Mouse (Mus musculus): Measurements from ENCODE around the gene Foxl1. TPM values are rescaled to one million over a fixed set of nuclear protein-coding genes. Genes with fewer than 3 reads are reported as not detected.

Gene Foxl1
- polyA plus RNA-seq, 1 experiment from 2014 or later: 6.5 TPM

GRCm38 (mm10) chr8:121084210-121084951 is 43.4 kb upstream of the Foxl1 start, which contains the start of gene Foxf1:
TSS of gene Foxf1 (plus strand) at chr8:121084386.
- ATAC-seq (ENCODE audit: low FRiP score, low TSS enrichment): peak; percentile 46
- under 1% methylated on average over 58 of the region's 83 CpGs for WGBS

DNA sequence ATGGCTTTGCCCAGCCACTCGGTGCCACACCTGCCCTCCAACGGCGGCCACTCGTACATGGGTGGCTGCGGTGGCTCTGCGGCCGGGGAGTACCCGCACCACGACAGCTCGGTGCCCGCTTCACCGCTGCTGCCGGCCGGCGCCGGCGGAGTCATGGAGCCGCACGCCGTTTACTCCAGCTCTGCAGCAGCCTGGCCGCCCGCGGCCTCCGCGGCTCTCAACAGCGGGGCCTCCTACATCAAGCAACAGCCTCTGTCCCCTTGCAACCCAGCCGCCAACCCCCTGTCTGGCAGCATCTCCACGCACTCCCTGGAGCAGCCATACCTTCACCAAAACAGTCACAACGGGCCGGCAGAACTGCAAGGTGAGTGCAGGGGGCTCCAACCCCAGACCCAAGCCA is 42.7 kb upstream of the Foxl1 start:
- H3K36me3 ChIP-seq (ENCODE audit: insufficient read depth, low read length): no peaks in the 10 kb centered on the region
- 4% methylated on average over 30 of the region's 30 CpGs for WGBS
- no peak overlapping the region for H3K27ac ChIP-seq (ENCODE audit: low read length)
- no peak for ATAC-seq (ENCODE audit: low FRiP score, low TSS enrichment)
- peaks cover 32% of the 10 kb centered on the region for H3K4me1 ChIP-seq (ENCODE audit: insufficient read depth, low read length)
- peak overlapping the region; percentile 50 for H3K4me3 ChIP-seq (ENCODE audit: low read length)
- no peaks in the 10 kb centered on the region for H3K9me3 ChIP-seq (ENCODE audit: low read length)
- H3K27me3 ChIP-seq (ENCODE audit: insufficient read depth, low read length): peaks cover 100% of the 10 kb centered on the region
- peak overlapping the region; percentile 42; the same call in 1 of the 2 replicates for H3K9ac ChIP-seq (replicated peaks; ENCODE audit: low read length)
- H3K4me2 ChIP-seq (replicated peaks; ENCODE audit: low read depth, low read length): peak overlapping the region; percentile 77

More at GRCm38 (mm10) chr8:121084210-121084951, 43.4 kb upstream of the Foxl1 start, which contains the start of gene Foxf1:
- H3K27ac ChIP-seq (ENCODE audit: low read length): no peak within 1 kb of the TSS
- H3K4me2 ChIP-seq (replicated peaks; ENCODE audit: low read depth, low read length): peak within 1 kb of the TSS; percentile 77
- H3K9ac ChIP-seq (replicated peaks; ENCODE audit: low read length): peak within 1 kb of the TSS; percentile 42
- no peaks in the 10 kb centered on the region for H3K36me3 ChIP-seq (ENCODE audit: insufficient read depth, low read length)
- peak within 1 kb of the TSS; percentile 50 for H3K4me3 ChIP-seq (ENCODE audit: low read length)
- H3K27me3 ChIP-seq (ENCODE audit: insufficient read depth, low read length): peaks cover 100% of the 10 kb centered on the region
- H3K9me3 ChIP-seq (ENCODE audit: low read length): no peaks in the 10 kb centered on the region
- H3K4me1 ChIP-seq (ENCODE audit: insufficient read depth, low read length): peaks cover 30% of the 10 kb centered on the region

DNA sequence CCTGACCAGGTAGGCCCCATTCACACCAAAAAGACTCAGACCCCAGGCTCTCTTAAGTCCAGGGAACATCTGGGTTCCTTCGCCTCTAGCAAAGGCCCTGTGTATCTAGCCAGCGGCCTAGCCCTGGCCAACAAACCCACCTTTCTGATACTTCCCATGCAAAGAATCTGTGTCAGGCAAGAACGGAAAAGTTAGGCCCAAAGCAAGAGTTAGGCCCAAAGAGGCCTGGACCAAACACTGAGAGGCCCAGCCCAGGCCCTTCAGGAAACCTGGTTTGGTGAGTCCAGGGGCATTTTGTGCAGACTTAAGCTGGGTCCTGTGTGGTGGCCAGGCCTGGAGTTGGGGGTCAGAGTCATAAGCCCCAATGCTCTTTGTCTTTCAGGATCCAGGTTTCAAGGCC is 42.2 kb upstream of the Foxl1 start:
- Histone ChIP-seq H3K9ac (replicated peaks; ENCODE audit: low read length) (peak overlapping the region; percentile 42; the same call in 1 of the 2 replicates), H3K9me3 (ENCODE audit: low read length) (no peaks in the 10 kb centered on the region), H3K27ac (ENCODE audit: low read length) (no peak overlapping the region), H3K4me1 (ENCODE audit: insufficient read depth, low read length) (peaks cover 32% of the 10 kb centered on the region), H3K27me3 (ENCODE audit: insufficient read depth, low read length) (peaks cover 100% of the 10 kb centered on the region), H3K4me2 (replicated peaks; ENCODE audit: low read depth, low read length) (no peak overlapping the region), H3K36me3 (ENCODE audit: insufficient read depth, low read length) (no peaks in the 10 kb centered on the region), H3K4me3 (ENCODE audit: low read length) (peak overlapping the region; percentile 50; the same call in 1 of the 2 replicates)
- ATAC-seq (ENCODE audit: low FRiP score, low TSS enrichment): no peak
- WGBS: 81% methylated on average over 3 of the region's 3 CpGs

GRCm38 (mm10) chr8:121086004-121086900 is 41.5 kb upstream of the Foxl1 start:
- Histone ChIP-seq H3K36me3 (ENCODE audit: insufficient read depth, low read length) (no peaks in the 10 kb centered on the region), H3K9me3 (ENCODE audit: low read length) (no peaks in the 10 kb centered on the region), H3K27ac (ENCODE audit: low read length) (no peak overlapping the region), H3K4me1 (ENCODE audit: insufficient read depth, low read length) (peaks cover 29% of the 10 kb centered on the region), H3K9ac (replicated peaks; ENCODE audit: low read length) (no peak overlapping the region), H3K4me2 (replicated peaks; ENCODE audit: low read depth, low read length) (no peak overlapping the region), H3K4me3 (ENCODE audit: low read length) (peak overlapping the region; percentile 50; the same call in 1 of the 2 replicates), H3K27me3 (ENCODE audit: insufficient read depth, low read length) (peaks cover 100% of the 10 kb centered on the region)
- ATAC-seq (ENCODE audit: low FRiP score, low TSS enrichment): no peak
- WGBS: 31% methylated on average over 19 of the region's 19 CpGs

GRCm38 (mm10) chr8:121088281-121088680 is 39.5 kb upstream of the Foxl1 start:
- Histone ChIP-seq H3K9ac (replicated peaks; ENCODE audit: low read length) (no peak overlapping the region), H3K4me1 (ENCODE audit: insufficient read depth, low read length) (peaks cover 21% of the 10 kb centered on the region), H3K36me3 (ENCODE audit: insufficient read depth, low read length) (no peaks in the 10 kb centered on the region), H3K4me3 (ENCODE audit: low read length) (no peak overlapping the region), H3K27me3 (ENCODE audit: insufficient read depth, low read length) (peaks cover 98% of the 10 kb centered on the region), H3K27ac (ENCODE audit: low read length) (no peak overlapping the region), H3K4me2 (replicated peaks; ENCODE audit: low read depth, low read length) (no peak overlapping the region), H3K9me3 (ENCODE audit: low read length) (no peaks in the 10 kb centered on the region)
- 7% methylated on average over 8 of the region's 8 CpGs for WGBS
- ATAC-seq (ENCODE audit: low FRiP score, low TSS enrichment): no peak

DNA sequence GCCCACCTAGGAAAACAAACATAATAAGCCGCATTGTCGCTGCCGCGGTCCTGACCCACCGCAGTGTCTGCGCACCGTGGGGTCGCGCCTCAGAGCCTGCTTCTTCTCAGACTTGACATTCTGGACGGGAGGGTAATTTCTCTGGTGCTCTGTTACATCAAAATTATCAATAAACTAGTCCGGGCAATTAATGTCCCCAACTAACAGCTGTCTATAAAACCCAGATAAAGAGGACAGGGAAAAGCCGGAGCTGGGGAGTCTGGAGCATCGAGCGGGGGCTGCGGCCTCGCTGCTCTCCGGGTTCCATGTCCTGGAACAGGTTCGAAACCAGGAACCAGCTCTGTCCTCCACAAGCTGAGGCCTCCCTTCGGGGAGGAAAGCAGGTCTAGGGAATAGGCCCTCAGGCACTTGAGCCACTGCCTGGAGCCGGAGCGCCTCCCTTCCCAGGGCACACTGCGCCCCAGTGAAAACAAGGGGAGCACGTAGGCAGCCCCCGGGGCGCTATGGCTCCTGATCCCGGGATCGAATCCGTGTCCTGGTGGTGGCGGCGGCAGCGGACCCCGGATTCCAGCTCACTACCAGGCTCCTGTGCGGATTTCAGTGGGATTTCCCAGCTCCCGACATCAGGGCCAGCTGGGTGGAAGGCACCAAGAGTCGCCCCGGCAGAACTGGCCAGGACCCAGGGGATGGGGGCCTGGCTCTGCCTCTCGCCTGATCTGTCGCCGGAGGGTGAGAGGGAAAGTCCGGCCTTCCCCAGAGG is 38.7 kb upstream of the Foxl1 start:
- ATAC-seq (ENCODE audit: low FRiP score, low TSS enrichment): no peak
- WGBS: 3% methylated on average over 40 of the region's 40 CpGs
- H3K9me3 ChIP-seq (ENCODE audit: low read length): no peaks in the 10 kb centered on the region
- H3K4me2 ChIP-seq (replicated peaks; ENCODE audit: low read depth, low read length): no peak overlapping the region
- H3K4me3 ChIP-seq (ENCODE audit: low read length): peak overlapping the region; percentile 2; the same call in 1 of the 2 replicates
- no peak overlapping the region for H3K9ac ChIP-seq (replicated peaks; ENCODE audit: low read length)
- H3K4me1 ChIP-seq (ENCODE audit: insufficient read depth, low read length): peaks cover 16% of the 10 kb centered on the region; the same call in 1 of the 2 replicates
- peaks cover 97% of the 10 kb centered on the region for H3K27me3 ChIP-seq (ENCODE audit: insufficient read depth, low read length)
- H3K36me3 ChIP-seq (ENCODE audit: insufficient read depth, low read length): no peaks in the 10 kb centered on the region
- H3K27ac ChIP-seq (ENCODE audit: low read length): no peak overlapping the region

DNA sequence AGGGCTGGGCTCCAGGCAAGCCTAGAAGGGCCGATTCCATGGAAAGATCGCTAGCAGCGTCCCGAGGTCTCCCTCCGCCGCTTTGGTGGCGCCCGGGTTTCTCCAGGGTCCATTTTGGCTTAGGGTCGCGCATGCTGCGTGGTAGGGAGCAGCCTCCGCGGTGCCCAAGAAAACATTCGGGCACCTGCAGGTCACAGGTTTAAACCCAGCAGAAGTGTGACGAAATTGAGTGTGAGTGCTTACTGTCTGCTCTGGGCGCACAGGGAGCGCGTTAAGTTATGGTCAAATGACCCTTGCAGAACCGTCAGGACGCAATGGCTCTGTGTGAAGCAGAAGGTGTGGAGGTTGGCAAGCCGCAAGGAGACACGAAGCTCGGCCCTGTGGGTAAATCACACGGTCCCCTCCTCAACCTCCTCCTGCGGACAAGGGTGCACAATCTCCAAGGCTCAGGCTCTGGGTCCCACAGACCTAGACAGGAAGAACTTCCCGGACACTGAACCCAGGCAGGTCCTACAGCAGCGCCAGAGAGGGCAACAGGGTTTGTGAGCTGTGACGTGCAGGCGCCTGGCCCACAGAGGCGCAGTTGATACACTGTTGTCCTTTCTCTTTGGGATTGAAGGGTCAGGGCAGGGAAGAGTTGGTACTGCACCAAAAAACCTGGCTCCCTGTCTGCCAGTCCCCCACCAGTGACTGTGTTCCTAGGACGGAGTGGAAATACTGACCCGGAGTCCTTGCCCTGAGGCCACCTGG is 37.9 kb upstream of the Foxl1 start:
- H3K4me1 ChIP-seq (ENCODE audit: insufficient read depth, low read length): peaks cover 9% of the 10 kb centered on the region; the same call in 1 of the 2 replicates
- H3K27me3 ChIP-seq (ENCODE audit: insufficient read depth, low read length): peaks cover 95% of the 10 kb centered on the region
- H3K9ac ChIP-seq (replicated peaks; ENCODE audit: low read length): no peak overlapping the region
- H3K36me3 ChIP-seq (ENCODE audit: insufficient read depth, low read length): no peaks in the 10 kb centered on the region
- no peak overlapping the region for H3K4me3 ChIP-seq (ENCODE audit: low read length)
- 3% methylated on average over 32 of the region's 32 CpGs for WGBS
- no peak for ATAC-seq (ENCODE audit: low FRiP score, low TSS enrichment)
- H3K9me3 ChIP-seq (ENCODE audit: low read length): no peaks in the 10 kb centered on the region
- no peak overlapping the region for H3K27ac ChIP-seq (ENCODE audit: low read length)
- H3K4me2 ChIP-seq (replicated peaks; ENCODE audit: low read depth, low read length): no peak overlapping the region

GRCm38 (mm10) chr8:121090716-121091115 is 37.0 kb upstream of the Foxl1 start:
- H3K27ac ChIP-seq (ENCODE audit: low read length): no peak overlapping the region
- H3K9ac ChIP-seq (replicated peaks; ENCODE audit: low read length): no peak overlapping the region
- 0 out of 2 replicates have a peak, but pooled peaks cover 5% of the 10 kb centered on the region for H3K4me1 ChIP-seq (ENCODE audit: insufficient read depth, low read length)
- no peak overlapping the region for H3K4me3 ChIP-seq (ENCODE audit: low read length)
- H3K36me3 ChIP-seq (ENCODE audit: insufficient read depth, low read length): no peaks in the 10 kb centered on the region
- no peaks in the 10 kb centered on the region for H3K9me3 ChIP-seq (ENCODE audit: low read length)
- no peak overlapping the region for H3K4me2 ChIP-seq (replicated peaks; ENCODE audit: low read depth, low read length)
- ATAC-seq (ENCODE audit: low FRiP score, low TSS enrichment): 0 out of 2 replicates have a peak, but pooled peaks have one; percentile 12
- H3K27me3 ChIP-seq (ENCODE audit: insufficient read depth, low read length): peaks cover 91% of the 10 kb centered on the region
- WGBS: 0% methylated on average over 1 of the region's 1 CpGs

Measured in kidney, embryonic 16.5 days (tissue).